Mouse (Mus musculus): ENCODE measurements around the gene Depdc5. TPM values are rescaled to one million over a fixed set of nuclear protein-coding genes. Genes with fewer than 3 reads are reported as not detected.
"Not testable (repeated sequence)": the region's sequence is repeated elsewhere in the genome, so short reads cannot be mapped to it uniquely, and the experiment has no call there.

Depdc5 gene
- total RNA-seq (2021) (10 to 100 TPM; 28.6 to 33.3 TPM), polyA plus RNA-seq (2012; rRNA removed) (8.0 and 8.6 TPM in 2 replicates)
- long read RNA-seq, partial matches to known transcripts: 2 of 8 reads
- long read RNA-seq, other reads (novel, unspliced or antisense): 6 of 8 reads

- peak; percentile 97 for DNase-seq
These were observed at the start of gene Depdc5 for GRCm38 (mm10) chr5:32863253-32864228. Depdc5 (plus strand) TSS chr5:32863701.

DNA sequence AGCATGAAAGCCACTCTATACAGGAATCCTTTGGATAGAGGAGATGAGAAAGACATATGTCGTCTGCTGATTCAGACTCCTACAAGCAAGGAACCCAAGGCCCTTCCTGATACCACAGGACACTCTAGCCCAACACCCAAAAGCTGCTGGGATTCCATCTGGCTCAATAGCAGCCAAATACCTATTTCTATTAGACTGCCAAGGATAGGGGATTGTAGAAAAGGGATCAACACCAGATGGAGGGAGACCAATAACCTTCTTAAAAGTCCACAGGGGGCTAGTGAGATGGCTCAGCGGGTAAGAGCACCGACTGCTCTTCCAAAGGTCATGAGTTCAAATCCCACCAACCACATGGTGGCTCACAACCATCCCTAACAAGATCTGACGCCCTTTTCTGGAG, 48.1 kb upstream of the Depdc5 start:
- no peak for DNase-seq

DNA sequence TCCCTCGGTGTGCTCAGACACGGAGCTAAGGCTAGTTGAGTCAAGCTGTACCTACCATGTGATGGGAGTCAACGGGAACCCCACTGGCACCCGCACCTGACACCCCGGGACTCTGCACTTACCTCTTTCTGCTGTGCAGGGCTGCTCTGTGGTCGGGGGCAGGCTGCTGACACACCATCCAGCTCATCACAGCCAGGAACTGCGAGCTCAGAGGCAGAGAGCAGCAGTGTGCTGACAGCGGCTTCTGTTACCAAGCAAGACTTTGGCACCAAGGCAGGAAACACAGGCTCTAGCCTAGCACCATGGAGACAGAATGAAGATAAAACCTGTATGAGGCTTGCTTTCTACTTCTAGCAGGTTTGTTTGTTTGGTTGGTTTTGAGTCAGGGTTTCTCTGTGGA, 43.0 kb upstream of the Depdc5 start:
- no peak for DNase-seq

- peak; percentile 45 for DNase-seq
These were observed 36.5 kb upstream of the Depdc5 start, which contains the start of gene Gm20671 for GRCm38 (mm10) chr5:32827009-32827408. Gm20671 (minus strand) TSS chr5:32827109.

- DNase-seq: not testable (repeated sequence)
These were observed 34.7 kb upstream of the Depdc5 start for GRCm38 (mm10) chr5:32828766-32829165.

DNA sequence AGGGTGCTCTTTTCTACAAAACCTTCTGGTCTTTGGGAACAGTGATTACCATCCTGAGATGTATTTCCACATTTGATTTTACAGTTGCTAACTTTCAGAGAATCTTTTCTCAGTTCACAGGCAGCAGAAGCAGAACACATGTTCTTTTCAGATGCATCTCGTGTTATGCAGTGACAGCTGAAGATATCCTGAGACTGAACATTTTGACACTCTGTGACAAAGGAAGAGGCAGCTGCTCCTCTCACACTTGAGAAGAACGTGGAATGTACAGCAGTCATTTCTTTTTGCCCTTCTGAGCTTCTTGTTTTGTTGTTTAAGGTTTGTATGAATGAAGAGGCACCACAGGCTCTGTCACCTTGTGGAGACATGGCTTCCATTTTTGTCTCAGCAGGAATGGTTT, 33.4 kb upstream of the Depdc5 start:
- no peak for DNase-seq

DNA sequence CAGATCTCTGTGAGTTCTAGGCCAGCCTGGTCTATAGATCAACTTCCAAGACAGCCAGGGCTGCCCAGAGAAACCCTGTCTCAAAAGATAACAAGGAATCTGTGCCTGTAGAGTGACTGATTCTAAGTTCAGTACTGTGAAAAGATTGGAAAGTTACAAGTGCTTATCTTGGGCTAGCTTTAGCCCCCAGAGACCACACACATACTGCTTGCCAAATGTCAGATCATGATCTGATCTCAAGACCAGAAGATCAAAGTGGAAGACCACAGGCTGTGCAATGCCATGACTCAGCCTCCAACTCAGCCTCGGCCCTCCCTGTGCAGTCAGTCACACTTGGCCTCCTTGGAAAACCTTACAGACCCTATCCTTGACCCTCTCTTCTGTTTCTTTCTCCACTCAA, 29.0 kb upstream of the Depdc5 start:
- DNase-seq: peak; percentile 67

- DNase-seq: no peak
These were observed 26.5 kb upstream of the Depdc5 start for GRCm38 (mm10) chr5:32836976-32837375.

DNA sequence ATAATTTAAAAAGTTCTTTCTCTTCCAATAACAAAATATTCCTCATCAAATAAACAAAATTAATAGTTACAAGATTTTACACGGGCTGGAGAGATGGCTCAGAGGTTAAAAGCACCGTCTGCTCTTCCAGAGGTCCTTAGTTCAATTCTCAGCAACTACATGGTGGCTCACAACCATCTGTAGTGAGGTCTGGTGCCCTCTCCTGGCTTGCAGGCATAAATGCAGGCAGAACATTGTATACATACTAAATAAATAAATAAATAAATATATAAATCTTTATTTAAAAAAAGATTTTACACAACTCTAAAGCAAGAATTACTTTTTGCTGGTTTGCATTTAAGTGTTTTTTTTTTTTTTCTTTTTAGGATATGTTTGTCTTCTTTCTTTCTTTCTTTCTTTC, 23.5 kb upstream of the Depdc5 start:
- no peak for DNase-seq

DNA sequence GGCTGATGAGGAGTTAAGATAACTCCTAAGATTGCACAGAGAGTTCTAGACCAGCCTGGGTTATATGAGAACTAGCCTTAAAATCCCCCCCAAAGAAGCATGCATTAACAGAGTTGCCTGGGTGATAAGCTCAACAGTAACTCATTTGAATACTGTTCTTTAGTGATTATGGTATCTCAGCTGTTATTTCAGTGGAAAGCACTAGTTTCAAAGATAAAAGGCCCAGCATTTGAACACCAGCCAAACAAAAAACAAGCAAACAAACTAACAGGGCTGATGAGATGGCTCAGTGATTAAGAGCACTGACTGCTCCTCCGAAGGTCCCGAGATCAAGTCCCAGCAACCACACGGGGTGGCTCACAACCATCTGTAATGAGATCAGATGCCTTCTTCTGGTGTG, 14.3 kb upstream of the Depdc5 start:
- DNase-seq: no peak

GRCm38 (mm10) chr5:32849580-32849979, 13.9 kb upstream of the Depdc5 start:
- DNase-seq: not testable (repeated sequence)

- DNase-seq: no peak
These were observed 11.5 kb upstream of the Depdc5 start for GRCm38 (mm10) chr5:32852026-32852425.

DNA sequence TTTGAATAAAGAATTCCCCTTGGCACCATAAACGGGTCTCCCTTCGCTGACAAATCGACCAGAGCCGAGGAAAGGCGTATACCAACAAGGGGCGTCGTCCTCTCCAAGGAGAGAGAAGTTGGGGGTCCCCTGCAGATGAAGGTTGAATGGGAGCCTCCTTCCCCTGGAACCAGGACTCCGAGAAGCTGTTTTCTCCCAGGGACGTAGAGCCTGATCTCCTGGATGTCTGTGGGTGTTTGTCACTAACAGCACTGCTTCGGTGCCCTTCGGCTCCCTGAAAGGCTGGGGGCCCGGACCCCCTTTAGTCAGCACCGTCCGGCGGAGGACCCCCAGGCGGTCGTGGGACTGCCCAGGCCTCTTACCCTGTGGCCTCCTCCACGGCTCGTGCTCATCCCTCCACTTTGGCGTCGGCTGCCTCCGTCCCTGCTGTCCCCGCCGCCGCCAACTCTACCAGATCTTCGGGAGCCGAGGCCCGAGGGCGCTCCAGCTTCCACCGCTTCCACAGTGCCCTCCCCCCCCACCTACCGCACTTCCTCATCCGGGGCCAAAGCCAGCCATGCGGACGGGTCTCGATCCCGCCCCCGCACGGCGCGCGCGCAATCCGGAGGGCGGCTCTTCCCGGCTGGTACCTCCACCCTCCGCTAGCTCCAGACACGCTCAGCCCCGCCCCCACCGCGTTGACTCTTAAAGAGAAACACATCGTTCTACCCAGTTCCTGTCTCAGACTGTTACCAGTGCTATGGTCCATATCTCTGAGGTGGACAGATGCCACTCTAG, 9.6 kb upstream of the Depdc5 start, which contains the start of gene Prr14l:
Gene Prr14l (minus strand): TSS at position 526 of the 777 bp plus-strand sequence.
- DNase-seq: peak; percentile 99

DNA sequence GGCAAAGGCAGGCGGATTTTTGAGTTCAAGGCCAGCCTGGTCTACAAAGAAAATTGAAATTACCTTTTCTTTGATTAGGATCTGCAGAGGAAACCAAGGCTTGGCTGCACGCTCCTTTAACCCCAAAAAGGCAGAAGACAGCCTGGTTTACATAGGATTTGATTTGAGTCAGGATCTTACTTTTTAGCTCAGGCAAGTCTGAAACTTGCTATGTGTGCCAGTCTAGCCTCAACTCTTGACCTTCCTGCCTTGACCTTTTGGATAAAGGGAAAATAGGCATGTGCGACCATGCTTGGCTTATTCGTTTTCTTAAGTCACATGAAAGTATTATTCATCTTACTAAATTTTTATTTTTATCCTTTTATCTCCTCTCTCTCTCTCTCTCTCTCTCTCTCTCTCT, 8.7 kb upstream of the Depdc5 start:
- no peak for DNase-seq

DNA sequence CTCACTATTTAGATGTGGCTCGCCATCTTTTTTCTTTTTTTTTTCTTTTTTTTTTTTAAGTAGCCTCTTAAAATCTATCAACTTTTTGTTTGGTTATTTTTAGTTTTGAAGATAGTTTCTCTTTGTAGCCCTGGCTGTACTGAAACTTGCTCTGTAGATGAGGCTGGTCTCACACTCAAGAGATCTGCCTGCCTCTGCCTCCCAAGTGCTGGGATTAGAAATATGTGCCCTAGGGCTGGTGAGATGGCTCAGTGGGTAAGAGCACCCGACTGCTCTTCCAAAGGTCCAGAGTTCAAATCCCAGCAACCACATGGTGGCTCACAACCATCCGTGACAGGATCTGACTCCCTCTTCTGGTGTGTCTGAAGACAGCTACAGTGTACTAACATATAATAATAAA, 8.2 kb upstream of the Depdc5 start:
- DNase-seq: not testable (repeated sequence)

DNA sequence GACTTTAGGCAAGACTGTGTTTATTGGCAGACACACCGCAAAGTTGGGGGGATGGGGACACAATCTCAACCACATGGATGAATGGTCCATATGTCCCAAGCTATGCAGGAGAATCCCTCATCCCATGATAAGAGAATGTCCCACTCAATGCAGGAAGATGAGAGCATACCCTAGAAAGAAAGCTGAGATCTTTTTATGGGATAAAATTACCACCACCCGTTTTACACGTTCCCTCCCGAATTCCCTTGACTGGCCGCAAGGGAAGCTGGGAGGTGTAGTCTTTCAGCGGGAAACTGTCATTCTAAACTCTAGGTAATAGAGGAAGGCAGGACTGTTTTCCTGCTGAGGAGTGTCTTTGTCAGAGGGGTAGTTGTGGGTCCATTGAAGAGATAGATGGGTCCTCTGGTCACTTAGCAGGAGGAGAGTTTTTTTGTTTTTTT, 5.7 kb upstream of the Depdc5 start:
- peak; percentile 64 for DNase-seq

DNA sequence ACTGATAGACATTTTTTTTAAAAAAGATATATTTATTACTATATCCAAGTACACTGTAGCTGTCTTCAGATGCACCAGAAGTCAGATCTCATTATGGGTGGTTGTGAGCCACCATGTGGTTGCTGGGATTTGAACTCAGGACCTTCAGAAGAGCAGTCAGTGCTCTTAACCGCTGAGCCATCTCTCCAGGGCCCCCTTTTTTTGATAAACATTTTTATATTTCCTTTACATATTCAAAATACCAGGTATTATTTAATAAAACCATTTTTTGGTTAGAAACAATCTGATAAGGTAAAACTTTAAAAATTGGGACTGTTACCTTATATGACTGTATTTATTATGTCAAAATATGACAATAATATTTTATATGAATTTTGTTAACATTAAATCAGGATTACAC, 2.4 kb upstream of the Depdc5 start:
- DNase-seq: no peak

- peak; percentile 27 for DNase-seq
These were observed 900 bp upstream of the Depdc5 start for GRCm38 (mm10) chr5:32862469-32863132.

DNA sequence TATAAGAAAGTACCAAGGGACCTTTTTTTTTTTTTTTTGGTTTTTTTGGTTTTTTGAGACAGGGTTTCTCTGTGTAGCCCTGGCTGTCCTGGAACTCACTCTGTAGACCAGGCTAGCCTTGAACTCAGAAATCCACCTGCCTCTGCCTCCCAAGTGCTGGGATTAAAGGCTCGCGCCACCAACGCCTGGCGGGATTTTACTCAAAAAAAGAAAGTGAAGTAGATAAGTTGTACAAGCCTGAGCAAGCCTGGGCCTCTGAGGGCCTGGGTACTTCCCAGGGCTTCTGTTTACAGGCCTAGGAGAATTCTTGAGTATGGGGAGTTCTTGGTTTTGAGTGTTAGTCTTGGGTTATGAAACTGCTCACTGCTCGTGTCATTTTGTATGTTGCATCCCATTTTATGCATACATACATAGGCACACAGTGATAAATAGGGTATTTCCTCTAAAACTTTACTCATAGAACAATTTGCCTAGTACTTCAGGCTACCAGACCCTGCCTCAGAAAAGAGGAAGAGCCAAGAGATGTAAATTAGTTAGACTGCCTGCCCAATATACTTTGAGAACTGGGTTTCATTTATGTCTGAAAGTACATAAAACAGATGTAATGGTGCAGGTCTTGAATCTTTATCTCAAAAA, 6.0 kb downstream of the Depdc5 start:
- no peak for DNase-seq

- DNase-seq: no peak
These were observed 8.8 kb downstream of the Depdc5 start for GRCm38 (mm10) chr5:32872346-32872745.

GRCm38 (mm10) chr5:32886739-32887138, 23.2 kb downstream of the Depdc5 start:
- no peak for DNase-seq
